Mouse (Mus musculus): ENCODE data around the gene Slc8b1. TPM values are rescaled to one million over a fixed set of nuclear protein-coding genes. Genes with fewer than 3 reads are reported as not detected.

Gene Slc8b1
- total and polyA plus RNA-seq, 3 experiments: 3.2 to 5.8 (median 5.1) TPM

DNA sequence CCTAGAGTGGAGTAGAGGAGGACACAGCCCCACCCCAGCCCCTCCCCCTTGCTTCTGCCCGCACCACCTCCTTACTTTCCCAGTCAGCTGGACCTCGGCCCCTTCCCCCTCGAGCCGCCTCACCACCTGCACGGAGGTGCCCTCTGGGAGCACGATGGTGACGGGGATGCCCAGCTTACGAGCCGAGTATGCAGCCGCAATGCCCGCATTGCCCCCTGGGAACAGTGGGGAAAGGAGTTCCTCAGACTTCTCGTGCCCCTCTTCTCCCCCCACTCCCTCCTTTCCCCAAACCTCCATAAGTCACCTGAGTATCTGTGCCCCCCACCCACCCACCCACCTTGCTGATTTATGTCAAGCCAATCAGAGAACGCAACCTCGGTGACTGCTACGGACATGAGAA is 49.1 kb upstream of the Slc8b1 start:
- dilution Hi-C loops (cut with MboI; ENCODE audit: extremely low pct_ligation_motif_present, extremely low pct_unique_long_range_greater_than_20kb, low sequenced_read_pairs): no loop called here
- H3K4me3 ChIP-seq (replicated peaks in 1 of 3; ENCODE audit: low read depth in 2 of 3, low read length in 2 of 3, poor library complexity in 1 of 3): no peak overlapping the region

DNA sequence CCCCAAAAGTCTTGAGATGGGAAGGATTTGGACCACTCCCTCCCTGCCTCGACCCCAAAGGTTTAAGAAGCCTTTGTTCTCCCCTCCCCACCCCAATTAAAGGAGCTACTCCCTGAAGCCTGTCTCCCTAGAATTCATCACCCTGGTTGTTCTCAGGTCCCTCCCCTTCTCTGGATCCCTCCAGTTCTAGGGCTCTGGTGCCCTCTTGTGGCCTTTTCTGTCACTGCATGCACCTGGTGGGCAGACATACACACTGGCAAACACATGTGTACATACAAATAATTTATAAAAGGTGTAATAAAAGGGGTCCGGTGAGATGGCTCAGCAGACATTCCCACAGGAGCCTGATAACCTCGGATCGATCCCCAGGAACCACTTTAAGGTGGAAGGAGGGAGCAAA is 46.6 kb upstream of the Slc8b1 start:
- dilution Hi-C loops (cut with MboI; ENCODE audit: extremely low pct_ligation_motif_present, extremely low pct_unique_long_range_greater_than_20kb, low sequenced_read_pairs): no loop called here
- peaks cover 15% of the 10 kb centered on the region for H3K9me3 ChIP-seq (replicated peaks; ENCODE audit: low read length)
- no peak overlapping the region for H3K27ac ChIP-seq (ENCODE audit: insufficient read depth, low read depth)
- H3K4me1 ChIP-seq (ENCODE audit: control insufficient read depth in 1 of 2, insufficient read depth in 2 of 2): peaks cover 11 to 29% of the 10 kb centered on the region in 2 experiments; a peak in 3 of 4 replicates
- DNase-seq (ENCODE audit: extremely low read depth): peak; percentile 30
- H3K4me2 ChIP-seq (ENCODE audit: insufficient read depth, low read depth, poor library complexity, severe bottlenecking): no peak overlapping the region
- H3K79me2 ChIP-seq (replicated peaks; ENCODE audit: control insufficient read depth, extremely low read depth, insufficient read depth, poor library complexity, severe bottlenecking): no peaks in the 10 kb centered on the region
- peak; percentile 23; the same call in 1 of the 2 replicates for TF ChIP-seq SMC3 (IDR thresholded peaks at IDR 0.05; ENCODE audit: low read depth, low read length)
- TF ChIP-seq CTCF (conservative IDR thresholded peaks at IDR 0.05 in 1 of 2, IDR thresholded peaks at IDR 0.05 in 1 of 2; ENCODE audit: low read depth in 2 of 2, low read length in 2 of 2): peak; percentile 28 to 59; a peak in 2 of 4 replicates
- TF ChIP-seq USF1 (IDR thresholded peaks at IDR 0.05; ENCODE audit: low read depth, low read length): no peak
- TF ChIP-seq CHD2 (IDR thresholded peaks at IDR 0.05; ENCODE audit: low read length): no peak
- no peak for TF ChIP-seq E2F4 (IDR thresholded peaks at IDR 0.05; ENCODE audit: insufficient replicate concordance, low read depth, low read length)
- TF ChIP-seq RAD21 (IDR thresholded peaks at IDR 0.05; ENCODE audit: low read depth, low read length): peak; percentile 48
- no peak for TF ChIP-seq MAX (IDR thresholded peaks at IDR 0.05; ENCODE audit: low read length)
- H3K27me3 ChIP-seq (replicated peaks): peaks cover 77% of the 10 kb centered on the region
- H3K36me3 ChIP-seq (replicated peaks in 1 of 2; ENCODE audit: control insufficient read depth in 1 of 2, insufficient read depth in 1 of 2, low read length in 1 of 2): no peaks in the 10 kb centered on the region
- in situ Hi-C loops (cut with MboI; ENCODE audit: low pct_ligation_motif_present, low pct_unique_long_range_greater_than_20kb, low sequenced_read_pairs): no loop called here
- H3K9ac ChIP-seq (ENCODE audit: insufficient read depth, low read depth): no peak overlapping the region
- H3K4me3 ChIP-seq (replicated peaks in 1 of 3; ENCODE audit: low read depth in 2 of 3, low read length in 2 of 3, poor library complexity in 1 of 3): no peak overlapping the region

More for the DNA sequence above, 49.1 kb upstream of the Slc8b1 start:
- Histone ChIP-seq H3K9me3 (replicated peaks; ENCODE audit: low read length) (peaks cover 15% of the 10 kb centered on the region), H3K9ac (ENCODE audit: insufficient read depth, low read depth) (no peak overlapping the region), H3K36me3 (replicated peaks in 1 of 2; ENCODE audit: control insufficient read depth in 1 of 2, insufficient read depth in 1 of 2, low read length in 1 of 2) (no peaks in the 10 kb centered on the region), H3K27me3 (replicated peaks) (peaks cover 74% of the 10 kb centered on the region), H3K79me2 (replicated peaks; ENCODE audit: control insufficient read depth, extremely low read depth, insufficient read depth, poor library complexity, severe bottlenecking) (no peaks in the 10 kb centered on the region), H3K4me1 (ENCODE audit: control insufficient read depth in 1 of 2, insufficient read depth in 2 of 2) (peaks cover 13 to 45% of the 10 kb centered on the region in 2 experiments; a peak in 3 of 4 replicates), H3K4me2 (ENCODE audit: insufficient read depth, low read depth, poor library complexity, severe bottlenecking) (peak overlapping the region; percentile 57), H3K27ac (ENCODE audit: insufficient read depth, low read depth) (no peak overlapping the region)
- peak; percentile 26 for DNase-seq (ENCODE audit: extremely low read depth)
- in situ Hi-C loops (cut with MboI; ENCODE audit: low pct_ligation_motif_present, low pct_unique_long_range_greater_than_20kb, low sequenced_read_pairs): no loop called here
- TF ChIP-seq ZC3H11A (IDR thresholded peaks at IDR 0.05; ENCODE audit: low read depth, low read length) (no peak), ETS1 (conservative IDR thresholded peaks at IDR 0.05; ENCODE audit: low read depth, low read length) (peak; percentile 83), NELFE (IDR thresholded peaks at IDR 0.05; ENCODE audit: low read depth, low read length) (no peak), TCF12 (IDR thresholded peaks at IDR 0.05; ENCODE audit: low read depth, low read length) (peak; percentile 79), MXI1 (IDR thresholded peaks at IDR 0.05; ENCODE audit: low read depth, low read length) (no peak), CHD2 (IDR thresholded peaks at IDR 0.05; ENCODE audit: low read length) (peak; percentile 33; the same call in 1 of the 2 replicates), ZKSCAN1 (IDR thresholded peaks at IDR 0.05; ENCODE audit: borderline replicate concordance, low read depth, low read length) (no peak), KAT2A (IDR thresholded peaks at IDR 0.05; ENCODE audit: insufficient replicate concordance, low read length) (no peak), USF1 (IDR thresholded peaks at IDR 0.05; ENCODE audit: low read depth, low read length) (no peak), RAD21 (IDR thresholded peaks at IDR 0.05; ENCODE audit: low read depth, low read length) (no peak), SIN3A (IDR thresholded peaks at IDR 0.05; ENCODE audit: low read length) (no peak), JUN (IDR thresholded peaks at IDR 0.05; ENCODE audit: insufficient read depth, low read depth, low read length) (no peak), MAX (IDR thresholded peaks at IDR 0.05; ENCODE audit: low read length) (no peak), ELF1 (IDR thresholded peaks at IDR 0.05; ENCODE audit: low read depth, low read length) (no peak), MEF2A (IDR thresholded peaks at IDR 0.05; ENCODE audit: borderline replicate concordance, low read depth, low read length) (0 out of 2 replicates have a peak, but pooled peaks have one; percentile 20), TBP (conservative IDR thresholded peaks at IDR 0.05; ENCODE audit: low read depth, low read length) (no peak), E2F4 (IDR thresholded peaks at IDR 0.05; ENCODE audit: insufficient replicate concordance, low read depth, low read length) (no peak), RCOR1 (conservative IDR thresholded peaks at IDR 0.05; ENCODE audit: low read depth, low read length) (no peak), PAX5 (IDR thresholded peaks at IDR 0.05; ENCODE audit: low read length) (no peak), CTCF (conservative IDR thresholded peaks at IDR 0.05 in 1 of 2, IDR thresholded peaks at IDR 0.05 in 1 of 2; ENCODE audit: low read depth in 2 of 2, low read length in 2 of 2) (no peak), MAFK (IDR thresholded peaks at IDR 0.05; ENCODE audit: insufficient replicate concordance, low read length) (0 out of 2 replicates have a peak, but pooled peaks have one; percentile 20), UBTF (IDR thresholded peaks at IDR 0.05; ENCODE audit: low read depth, low read length) (no peak), GABPA (IDR thresholded peaks at IDR 0.05; ENCODE audit: insufficient replicate concordance, low read depth, low read length) (no peak), NRF1 (IDR thresholded peaks at IDR 0.05; ENCODE audit: low read depth, low read length) (no peak), MYC (IDR thresholded peaks at IDR 0.05; ENCODE audit: low read depth, low read length) (no peak), POLR2A (IDR thresholded peaks at IDR 0.05; ENCODE audit: low read depth, low read length) (no peak), USF2 (conservative IDR thresholded peaks at IDR 0.05; ENCODE audit: low read depth, low read length) (no peak), BHLHE40 (IDR thresholded peaks at IDR 0.05; ENCODE audit: low read depth, low read length) (peak; percentile 75), ZMIZ1 (IDR thresholded peaks at IDR 0.05; ENCODE audit: low read depth, low read length) (no peak), MAZ (IDR thresholded peaks at IDR 0.05; ENCODE audit: low read depth, low read length) (0 out of 2 replicates have a peak, but pooled peaks have one; percentile 24), SMC3 (IDR thresholded peaks at IDR 0.05; ENCODE audit: low read depth, low read length) (no peak), EP300 (IDR thresholded peaks at IDR 0.05; ENCODE audit: low read length) (0 out of 2 replicates have a peak, but pooled peaks have one; percentile 23), JUND (conservative IDR thresholded peaks at IDR 0.05; ENCODE audit: low read depth, low read length) (no peak), ZNF384 (IDR thresholded peaks at IDR 0.05; ENCODE audit: low read depth, low read length) (no peak), CHD1 (IDR thresholded peaks at IDR 0.05; ENCODE audit: low read depth, low read length) (no peak), IRF4 (IDR thresholded peaks at IDR 0.05; ENCODE audit: low read depth, low read length) (peak; percentile 35; the same call in 1 of the 2 replicates), HCFC1 (IDR thresholded peaks at IDR 0.05; ENCODE audit: low read depth, low read length) (no peak), POLR2AphosphoS2 (IDR thresholded peaks at IDR 0.05; ENCODE audit: low read depth, low read length) (no peak)
